Mouse (Mus musculus) MEL (cell line): Measurements from ENCODE around the gene Vps51. TPM values are rescaled to one million over a fixed set of nuclear protein-coding genes. Genes with fewer than 3 reads are reported as not detected.
"Not testable (repeated sequence)": the region's sequence is repeated elsewhere in the genome, so short reads cannot be mapped to it uniquely, and the experiment has no call there.

ENCODE experiments used
- DNase-seq: peaks from one replicate; pipeline ENCODE4 v3.0.0; 2011; ENCODE audit warnings: low read depth, low spot score
- H3K27ac ChIP-seq: 2 replicates; pipeline ENCODE4 v1.5.1; 2012; ENCODE audit warnings: low read depth, mild to moderate bottlenecking, control low read depth, low read length, moderate library complexity; ENCODE audit not compliant: control insufficient read depth
- H3K27me3 ChIP-seq, 2 experiments: fragments of 150-350 bp in 1 of 2; sonication (generic) in 1 of 2; 2 replicates each; pipeline ENCODE4 v1.6.1; 2012; ENCODE audit warnings: low read length in 2 of 2, mild to moderate bottlenecking in 2 of 2, improper control_type of control experiment in 1 of 2, moderate library complexity in 1 of 2; ENCODE audit not compliant: insufficient read depth in 2 of 2, control insufficient read depth in 1 of 2
- H3K36me3 ChIP-seq, 2 experiments: 2 replicates each; pipeline ENCODE4 v1.6.1; 2012 to 2014; ENCODE audit warnings: low read length in 2 of 2, improper control_type of control experiment in 1 of 2, inconsistent platforms in 1 of 2, mild to moderate bottlenecking in 1 of 2; ENCODE audit not compliant: insufficient read depth in 2 of 2, control insufficient read depth in 1 of 2
- H3K4me1 ChIP-seq, 2 experiments: fragments of 150-350 bp in 1 of 2; sonication (generic) in 1 of 2; 2 replicates each; pipeline ENCODE4 v1.6.1; 2012; ENCODE audit warnings: low read length in 2 of 2, improper control_type of control experiment in 1 of 2, mild to moderate bottlenecking in 1 of 2; ENCODE audit not compliant: insufficient read depth in 2 of 2, control insufficient read depth in 1 of 2
- H3K4me3 ChIP-seq, 2 experiments: fragments of 150-350 bp in 1 of 2; sonication (generic) in 1 of 2; 2 replicates each; pipeline ENCODE4 v1.5.1; 2012; ENCODE audit warnings: low read depth in 2 of 2, low read length in 2 of 2, mild to moderate bottlenecking in 2 of 2, moderate library complexity in 2 of 2, control low read depth in 1 of 2, improper control_type of control experiment in 1 of 2; ENCODE audit not compliant: control insufficient read depth in 1 of 2, insufficient read depth in 1 of 2
- H3K79me2 ChIP-seq: 2 replicates; pipeline ENCODE4 v1.6.1; 2012; ENCODE audit warnings: mild to moderate bottlenecking, low read length, moderate library complexity; ENCODE audit not compliant: control insufficient read depth, poor library complexity, insufficient read depth
- H3K9ac ChIP-seq: 2 replicates; pipeline ENCODE4 v1.6.1; 2012; ENCODE audit warnings: low read depth, mild to moderate bottlenecking, control low read depth, low read length, moderate library complexity; ENCODE audit not compliant: control insufficient read depth, poor library complexity, severe bottlenecking
- H3K9me3 ChIP-seq: fragments of 150-350 bp; sonication (generic); replicated peaks from 2 replicates; pipeline ENCODE4 v1.6.1; 2012; ENCODE audit warnings: mild to moderate bottlenecking, low read length, improper control_type of control experiment, moderate library complexity; ENCODE audit not compliant: insufficient read depth
- CHD2 ChIP-seq: IDR thresholded peaks from 2 replicates; pipeline ENCODE4 v1.6.1; 2011; ENCODE audit warnings: low read length, improper control_type of control experiment
- CTCF ChIP-seq, 3 experiments: IDR thresholded peaks in 2 of 3; conservative IDR thresholded peaks in 1 of 3; 2 replicates each; pipeline ENCODE4 v1.5.1; 2011 to 2012; ENCODE audit warnings: low read length in 3 of 3, low read depth in 2 of 3, mild to moderate bottlenecking in 2 of 3, improper control_type of control experiment in 1 of 3, inconsistent platforms in 1 of 3, mixed read lengths in 1 of 3, moderate library complexity in 1 of 3; ENCODE audit not compliant: control insufficient read depth in 1 of 3, insufficient read depth in 1 of 3, poor library complexity in 1 of 3, severe bottlenecking in 1 of 3
- E2F4 ChIP-seq: IDR thresholded peaks from 2 replicates; pipeline ENCODE4 v1.6.1; 2011; ENCODE audit warnings: low read depth, low read length, improper control_type of control experiment, borderline replicate concordance
- EP300 ChIP-seq, 2 experiments: IDR thresholded peaks; 2 replicates each; pipeline ENCODE4 v1.6.1; 2011; ENCODE audit warnings: improper control_type of control experiment in 2 of 2, low read length in 2 of 2, low read depth in 1 of 2, mild to moderate bottlenecking in 1 of 2
- ETS1 ChIP-seq: IDR thresholded peaks from 2 replicates; pipeline ENCODE4 v1.6.1; 2012; ENCODE audit warnings: low read depth, mild to moderate bottlenecking, inconsistent platforms, low read length, improper control_type of control experiment, moderate library complexity
- GATA1 ChIP-seq: IDR thresholded peaks from 2 replicates; pipeline ENCODE4 v1.6.1; 2011; ENCODE audit warnings: low read depth, low read length, improper control_type of control experiment
- HCFC1 ChIP-seq: IDR thresholded peaks from 2 replicates; pipeline ENCODE4 v1.6.1; 2012; ENCODE audit warnings: low read depth, mild to moderate bottlenecking, inconsistent platforms, low read length, improper control_type of control experiment, moderate library complexity
- KAT2A ChIP-seq: conservative IDR thresholded peaks from 2 replicates; pipeline ENCODE4 v1.6.1; 2012; ENCODE audit warnings: low read depth, low read length, improper control_type of control experiment, inconsistent platforms
- MAFK ChIP-seq: IDR thresholded peaks from 2 replicates; pipeline ENCODE4 v1.6.1; 2011; ENCODE audit warnings: low read depth, mild to moderate bottlenecking, low read length, improper control_type of control experiment, borderline replicate concordance
- MXI1 ChIP-seq: IDR thresholded peaks from 2 replicates; pipeline ENCODE4 v1.6.1; 2011; ENCODE audit warnings: mild to moderate bottlenecking, low read depth, low read length, improper control_type of control experiment
- MYC ChIP-seq: IDR thresholded peaks from 2 replicates; pipeline ENCODE4 v1.6.1; 2011; ENCODE audit warnings: low read depth, mild to moderate bottlenecking, low read length, improper control_type of control experiment, moderate library complexity
- NELFE ChIP-seq: IDR thresholded peaks from 2 replicates; pipeline ENCODE4 v1.6.1; 2011; ENCODE audit warnings: low read depth, low read length, improper control_type of control experiment
- NRF1 ChIP-seq: IDR thresholded peaks from 2 replicates; pipeline ENCODE4 v1.6.1; 2014; ENCODE audit warnings: low read depth, mild to moderate bottlenecking, inconsistent platforms, low read length, improper control_type of control experiment, moderate library complexity; ENCODE audit not compliant: poor library complexity, insufficient read depth, severe bottlenecking
- POLR2A ChIP-seq, 2 experiments: IDR thresholded peaks; 2 replicates each; pipeline ENCODE4 v1.6.1; 2011 to 2012; ENCODE audit warnings: low read length in 2 of 2, mild to moderate bottlenecking in 2 of 2, control low read depth in 1 of 2, improper control_type of control experiment in 1 of 2, low read depth in 1 of 2, moderate library complexity in 1 of 2; ENCODE audit not compliant: control insufficient read depth in 1 of 2, insufficient read depth in 1 of 2, poor library complexity in 1 of 2
- POLR2AphosphoS5 ChIP-seq: IDR thresholded peaks from 2 replicates; pipeline ENCODE4 v1.6.1; 2012; ENCODE audit warnings: low read depth, borderline replicate concordance, mild to moderate bottlenecking, inconsistent platforms, low read length, moderate library complexity, mixed read lengths
- RAD21 ChIP-seq: IDR thresholded peaks from 2 replicates; pipeline ENCODE4 v1.6.1; 2011; ENCODE audit warnings: mild to moderate bottlenecking, low read depth, low read length, improper control_type of control experiment
- SIN3A ChIP-seq: IDR thresholded peaks from 2 replicates; pipeline ENCODE4 v1.6.1; 2012; ENCODE audit warnings: low read length, improper control_type of control experiment, inconsistent platforms
- SMC3 ChIP-seq: IDR thresholded peaks from 2 replicates; pipeline ENCODE4 v1.6.1; 2011; ENCODE audit warnings: low read depth, low read length, improper control_type of control experiment
- TAL1 ChIP-seq: IDR thresholded peaks from 2 replicates; pipeline ENCODE4 v1.6.1; 2012; ENCODE audit warnings: mild to moderate bottlenecking, inconsistent platforms, low read length, moderate library complexity, mixed read lengths
- TBP ChIP-seq: IDR thresholded peaks from 2 replicates; pipeline ENCODE4 v1.8.0; 2011; ENCODE audit warnings: low read depth, low read length, improper control_type of control experiment
- TCF12 ChIP-seq: IDR thresholded peaks from 2 replicates; pipeline ENCODE4 v1.6.1; 2014; ENCODE audit warnings: low read depth, mild to moderate bottlenecking, inconsistent platforms, low read length, improper control_type of control experiment, moderate library complexity
- USF1 ChIP-seq: IDR thresholded peaks from 2 replicates; pipeline ENCODE4 v1.6.1; 2014; ENCODE audit warnings: low read depth, mild to moderate bottlenecking, inconsistent platforms, low read length, improper control_type of control experiment, moderate library complexity
- USF2 ChIP-seq, 2 experiments: IDR thresholded peaks; 2 replicates each; pipeline ENCODE4 v1.6.1; 2011 to 2012; ENCODE audit warnings: improper control_type of control experiment in 2 of 2, low read length in 2 of 2, borderline replicate concordance in 1 of 2, inconsistent platforms in 1 of 2, low read depth in 1 of 2, mild to moderate bottlenecking in 1 of 2; ENCODE audit not compliant: insufficient read depth in 1 of 2
- ZC3H11A ChIP-seq: IDR thresholded peaks from 2 replicates; pipeline ENCODE4 v1.6.1; 2012; ENCODE audit warnings: low read depth, mild to moderate bottlenecking, inconsistent platforms, low read length, improper control_type of control experiment
- ZMIZ1 ChIP-seq: IDR thresholded peaks from 2 replicates; pipeline ENCODE4 v1.6.1; 2012; ENCODE audit warnings: low read depth, mild to moderate bottlenecking, inconsistent platforms, low read length, improper control_type of control experiment, moderate library complexity
- ZNF384 ChIP-seq: IDR thresholded peaks from 2 replicates; pipeline ENCODE4 v1.6.1; 2012; ENCODE audit warnings: low read depth, mild to moderate bottlenecking, inconsistent platforms, low read length, improper control_type of control experiment
- polyA plus RNA-seq, 2 experiments: library from polyadenylated mRNA; stranded (reverse) in 1 of 2; unstranded in 1 of 2; fragments of >175 nt in 1 of 2; fragments of >200 nt in 1 of 2; gene quantifications; 2 replicates each; pipeline versions ENCODE4 v1.2.1 to v1.2.4; 2012; ENCODE audit warnings: low replicate concordance in 2 of 2, low read depth in 1 of 2; ENCODE audit not compliant: insufficient read length in 2 of 2, insufficient read depth in 1 of 2, missing spikeins in 1 of 2
- total RNA-seq: library from RNA; depleted of rRNA; stranded (reverse); fragments of 300-350 nt; gene quantifications from 2 replicates; pipeline ENCODE4 v1.2.3, GENCODE M21; 2012

Gene Vps51
- total and polyA plus RNA-seq, 3 experiments: 29.4 to 60.5 TPM; not detected in 1

DNA sequence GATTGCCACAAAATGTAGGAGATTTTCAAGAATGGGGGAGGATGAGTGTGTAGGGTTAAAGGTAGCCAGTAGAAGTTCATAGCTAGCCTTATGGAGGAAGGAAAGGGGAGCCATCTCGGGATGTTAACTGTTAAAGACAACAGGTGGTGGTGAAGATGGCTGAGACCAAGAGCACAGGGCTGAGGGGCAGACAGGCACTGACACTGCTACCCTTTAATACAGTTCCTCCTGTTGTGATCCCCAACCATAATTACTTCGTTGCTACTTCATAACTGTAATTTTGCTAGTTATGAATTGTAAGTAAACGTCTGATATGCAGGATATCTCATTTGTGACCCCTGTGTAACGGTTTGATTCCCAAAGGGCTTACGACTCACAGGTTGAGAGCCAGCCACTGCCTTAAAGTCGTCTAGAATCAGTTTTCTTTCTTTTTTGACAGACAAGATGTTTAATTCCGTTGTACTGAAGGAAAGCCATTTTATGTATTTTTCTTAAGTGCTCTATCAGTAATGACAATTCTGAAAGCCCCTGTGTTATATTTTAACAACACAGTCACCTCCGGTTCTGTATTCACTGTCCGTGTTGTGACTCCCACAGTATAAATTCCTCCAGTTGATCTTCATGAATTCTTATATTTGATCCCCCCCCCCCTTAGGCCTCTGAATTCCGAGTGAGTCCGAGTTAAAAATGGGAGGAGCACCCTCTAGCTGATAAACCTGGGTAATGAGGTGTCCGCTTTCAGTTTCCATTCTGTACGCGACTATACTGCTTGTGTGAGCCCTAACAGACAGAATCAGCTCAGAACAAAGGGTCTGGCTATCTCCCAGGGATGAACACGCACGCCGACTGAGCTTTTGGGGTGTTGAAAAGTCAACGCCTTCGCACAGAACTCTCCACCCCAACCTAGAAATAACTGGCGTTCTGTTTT lies 31.4 kb downstream of the Vps51 start (continued):
- TF ChIP-seq ETS1 (no peak), NRF1 (no peak), TBP (no peak; the same call in 1 of the 2 replicates), MYC (0 out of 2 replicates have a peak, but pooled peaks have one; percentile 14)

- peak; percentile 81 for DNase-seq
- H3K36me3 ChIP-seq: peaks cover 0 to 14% of the 10 kb centered on the region in 2 experiments; a peak in 2 of 4 replicates
These were observed 32.9 kb downstream of the Vps51 start for GRCm38 (mm10) chr19:6044102-6044501.

GRCm38 (mm10) chr19:6042293-6042692 lies 34.7 kb downstream of the Vps51 start:
- no peak overlapping the region for H3K27ac ChIP-seq
- TF ChIP-seq POLR2A (IDR thresholded peaks at IDR 0.05; ENCODE audit: control insufficient read depth in 1 of 2, insufficient read depth in 1 of 2, low read depth in 1 of 2, low read length in 2 of 2, poor library complexity in 1 of 2): no peak
- TF ChIP-seq MAFK: no peak
- TF ChIP-seq TAL1: no peak
- TF ChIP-seq HCFC1: no peak
- no peak for TF ChIP-seq ZC3H11A
- TF ChIP-seq ZMIZ1: no peak
- TF ChIP-seq KAT2A: no peak
- no peak for TF ChIP-seq USF2 (IDR thresholded peaks at IDR 0.05; ENCODE audit: borderline replicate concordance in 1 of 2, insufficient read depth in 1 of 2, low read depth in 1 of 2, low read length in 2 of 2)
- no peak for TF ChIP-seq MXI1
- no peak for TF ChIP-seq E2F4
- TF ChIP-seq CHD2: no peak
- TF ChIP-seq MYC: no peak
- no peak for TF ChIP-seq ZNF384
- TF ChIP-seq SMC3: no peak
- TF ChIP-seq NELFE: no peak
- no peak for TF ChIP-seq POLR2AphosphoS5
- TF ChIP-seq NRF1: no peak
- no peak for TF ChIP-seq USF1
- TF ChIP-seq TCF12: no peak
- TF ChIP-seq EP300 (IDR thresholded peaks at IDR 0.05; ENCODE audit: low read depth in 1 of 2, low read length in 2 of 2): no peak
- H3K4me3 ChIP-seq: no peak overlapping the region
- DNase-seq: no peak
- H3K27me3 ChIP-seq: no peaks in the 10 kb centered on the region
- H3K9ac ChIP-seq: no peak overlapping the region
- H3K79me2 ChIP-seq: peaks cover 10% of the 10 kb centered on the region
- H3K9me3 ChIP-seq: no peaks in the 10 kb centered on the region
- H3K4me1 ChIP-seq: peaks cover 3 to 10% of the 10 kb centered on the region in 2 experiments
- H3K36me3 ChIP-seq: peaks cover 0 to 8% of the 10 kb centered on the region in 2 experiments; a peak in 2 of 4 replicates

More at GRCm38 (mm10) chr19:6044102-6044501, 32.9 kb downstream of the Vps51 start:
- not testable (repeated sequence) for H3K9ac ChIP-seq, H3K27me3 ChIP-seq, H3K27ac ChIP-seq, H3K9me3 ChIP-seq, H3K4me3 ChIP-seq
- Histone ChIP-seq H3K79me2 (peaks cover 20% of the 10 kb centered on the region), H3K4me1 (peaks cover 3 to 22% of the 10 kb centered on the region in 2 experiments; a peak in 3 of 4 replicates)
- TF ChIP-seq CTCF (IDR thresholded peaks at IDR 0.05 in 2 of 3, conservative IDR thresholded peaks at IDR 0.05 in 1 of 3; ENCODE audit: control insufficient read depth in 1 of 3, insufficient read depth in 1 of 3, low read depth in 2 of 3, low read length in 3 of 3, poor library complexity in 1 of 3, severe bottlenecking in 1 of 3) (peak; percentile 22 to 82 (median 35); a peak in 4 of 6 replicates), TAL1 (peak; percentile 24; the same call in 1 of the 2 replicates), SIN3A (peak; percentile 84), ETS1 (0 out of 2 replicates have a peak, but pooled peaks have one; percentile 10), GATA1 (0 out of 2 replicates have a peak, but pooled peaks have one; percentile 3), ZC3H11A (peak; percentile 54), HCFC1 (peak; percentile 27; the same call in 1 of the 2 replicates), RAD21 (peak; percentile 85), SMC3 (peak; percentile 69)
